Mouse (Mus musculus) stomach, embryonic 14.5 days (tissue): ENCODE data around the gene Cbx8. TPM values are rescaled to one million over a fixed set of nuclear protein-coding genes. Genes with fewer than 3 reads are reported as not detected.

Experiments
- ATAC-seq: fragments of 200-750 bp; cut with Nextera tagmentation; 2 replicates; pipeline ENCODE4 v1.8.0; 2017; ENCODE audit warnings: low read depth, moderate TSS enrichment; ENCODE audit not compliant: insufficient number of reproducible peaks, insufficient read depth, low FRiP score
- H3K27ac ChIP-seq: fragments of 300-500 bp; sonication (generic); 2 replicates; pipeline ENCODE4 v1.5.1; 2014; ENCODE audit warnings: mild to moderate bottlenecking, low read length, moderate library complexity, mixed read lengths
- H3K27me3 ChIP-seq: fragments of 300-500 bp; sonication (generic); 2 replicates; pipeline ENCODE4 v1.6.1; 2014; ENCODE audit warnings: low read length, control low read depth, mixed read lengths; ENCODE audit not compliant: control insufficient read depth, insufficient read depth
- H3K36me3 ChIP-seq: fragments of 300-500 bp; sonication (generic); 2 replicates; pipeline ENCODE4 v1.6.1; 2014; ENCODE audit warnings: mild to moderate bottlenecking, control low read depth, low read length, moderate library complexity, mixed read lengths; ENCODE audit not compliant: control insufficient read depth, insufficient read depth
- H3K4me1 ChIP-seq: fragments of 300-500 bp; sonication (generic); 2 replicates; pipeline ENCODE4 v1.6.1; 2014; ENCODE audit warnings: low read length, control low read depth, mixed read lengths; ENCODE audit not compliant: control insufficient read depth, insufficient read depth
- H3K4me2 ChIP-seq: fragments of 300-500 bp; sonication (generic); replicated peaks from 2 replicates; pipeline ENCODE4 v1.6.1; 2014; ENCODE audit warnings: low read depth, low read length, control low read depth
- H3K4me3 ChIP-seq: fragments of 300-500 bp; sonication (generic); 2 replicates; pipeline ENCODE4 v1.5.1; 2014; ENCODE audit warnings: low read depth, low read length, control low read depth
- H3K9ac ChIP-seq: fragments of 300-500 bp; sonication (generic); replicated peaks from 2 replicates; pipeline ENCODE4 v1.6.1; 2014; ENCODE audit warnings: low read depth, mild to moderate bottlenecking, control low read depth, low read length, moderate library complexity, mixed read lengths
- H3K9me3 ChIP-seq: fragments of 300-500 bp; sonication (generic); 2 replicates; pipeline ENCODE4 v1.6.1; 2016; ENCODE audit warnings: low read depth, low read length, control low read depth; ENCODE audit not compliant: control insufficient read depth
- WGBS: fragments of 180-500 bp; shearing (Covaris S2); extraction: QIAGEN DNeasy Blood & Tissue Kit; methylation state at CpG from one replicate; pipeline ENCODE4 v1.1.7; 2014; 5-methylcytosine and 5-hydroxymethylcytosine counted together
- polyA plus RNA-seq: library from polyadenylated mRNA; unstranded; fragments of >200 nt; fragmentation: Nextera tagmentation; extraction: Ambion mirVana; gene quantifications from 2 replicates; pipeline ENCODE4 v1.2.1, GENCODE M21; 2014

Gene Cbx8
- polyA plus RNA-seq, 1 experiment from 2014 or later: 8.5 TPM

GRCm38 (mm10) chr11:119034635-119035034 lies 6.1 kb downstream of the Cbx8 start:
- Histone ChIP-seq H3K9me3 (no peaks in the 10 kb centered on the region), H3K27me3 (peaks cover 15% of the 10 kb centered on the region), H3K9ac (no peak overlapping the region), H3K4me1 (peaks cover 23% of the 10 kb centered on the region), H3K27ac (no peak overlapping the region), H3K4me3 (0 out of 2 replicates have a peak overlapping the region, but pooled peaks have one; percentile 14), H3K4me2 (peak overlapping the region; percentile 37), H3K36me3 (peaks cover 10% of the 10 kb centered on the region; the same call in 1 of the 2 replicates)
- WGBS: 3% methylated on average over 19 of the region's 19 CpGs
- ATAC-seq: no peak

DNA sequence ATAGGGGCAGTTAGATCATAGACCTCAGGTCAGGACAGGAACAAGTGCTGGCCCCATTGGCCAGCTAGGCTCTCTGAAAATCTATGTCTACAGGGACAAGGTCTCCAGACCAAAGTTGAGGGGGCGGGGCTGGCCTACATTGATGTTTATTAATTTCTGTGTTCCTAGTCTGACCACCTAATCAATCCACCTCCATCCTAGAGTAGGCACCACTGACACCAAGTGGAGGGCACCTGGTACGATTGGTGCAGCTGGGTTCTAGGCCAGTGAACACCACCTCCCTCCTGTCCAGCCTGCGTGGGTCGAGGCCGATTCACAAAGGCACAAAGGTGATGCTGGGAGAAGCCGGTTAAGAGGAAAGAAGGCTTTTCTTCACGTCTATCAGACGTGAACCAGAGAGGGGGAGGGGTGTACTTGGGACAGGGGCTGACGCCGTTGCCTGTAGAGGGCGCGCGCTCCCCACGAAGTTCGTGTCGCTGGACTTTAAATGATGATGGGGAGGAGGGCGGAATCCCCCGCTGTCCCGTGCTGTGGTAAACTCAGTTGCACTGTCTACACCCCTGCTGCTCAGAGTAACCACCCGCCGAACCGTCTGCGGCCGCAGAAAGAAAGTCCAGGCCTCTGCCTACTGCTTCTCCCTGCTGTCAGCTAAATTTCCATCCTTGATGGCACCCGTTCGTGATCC lies 6.8 kb downstream of the Cbx8 start:
- Histone ChIP-seq H3K4me1 (peaks cover 17% of the 10 kb centered on the region; the same call in 1 of the 2 replicates), H3K9ac (no peak overlapping the region)

DNA sequence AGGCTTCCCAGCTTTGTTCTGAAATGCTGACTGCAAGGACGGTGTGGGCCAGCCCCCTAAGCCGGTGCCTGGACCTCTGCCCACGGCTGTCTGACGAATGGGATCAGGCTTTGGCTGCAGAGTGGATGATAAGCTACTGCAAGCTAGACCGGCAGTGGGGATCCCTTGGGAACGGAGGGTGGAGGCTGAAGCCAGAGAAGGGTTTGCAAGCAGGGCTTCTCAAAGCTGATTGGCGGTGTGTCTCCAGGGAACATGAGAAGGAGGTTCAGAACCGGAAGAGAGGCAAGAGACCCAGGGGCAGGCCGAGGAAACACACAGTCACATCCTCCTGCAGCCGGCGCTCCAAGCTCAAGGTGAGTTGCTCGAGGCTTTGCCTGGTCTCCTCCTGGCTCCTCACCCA lies 14.6 kb downstream of the Cbx8 start:
- WGBS: 58% methylated on average over 12 of the region's 12 CpGs
- Histone ChIP-seq H3K36me3 (peaks cover 38% of the 10 kb centered on the region), H3K4me2 (no peak overlapping the region), H3K9me3 (no peaks in the 10 kb centered on the region), H3K27ac (no peak overlapping the region), H3K4me3 (no peak overlapping the region), H3K27me3 (no peaks in the 10 kb centered on the region), H3K9ac (no peak overlapping the region), H3K4me1 (peaks cover 35% of the 10 kb centered on the region)
- ATAC-seq: no peak

More for the DNA sequence above, 6.8 kb downstream of the Cbx8 start:
- peaks cover 15% of the 10 kb centered on the region for H3K27me3 ChIP-seq
- no peak overlapping the region for H3K27ac ChIP-seq
- 2% methylated on average over 26 of the region's 26 CpGs for WGBS
- H3K4me3 ChIP-seq: 0 out of 2 replicates have a peak overlapping the region, but pooled peaks have one; percentile 14
- peak overlapping the region; percentile 37 for H3K4me2 ChIP-seq
- no peaks in the 10 kb centered on the region for H3K9me3 ChIP-seq
- H3K36me3 ChIP-seq: peaks cover 15% of the 10 kb centered on the region
- no peak for ATAC-seq

- no peaks in the 10 kb centered on the region for H3K27me3 ChIP-seq
- WGBS: 7% methylated on average over 7 of the region's 7 CpGs
- peak overlapping the region; percentile 78 for H3K4me2 ChIP-seq
- peak overlapping the region; percentile 92 for H3K4me3 ChIP-seq
- peaks cover 30% of the 10 kb centered on the region for H3K36me3 ChIP-seq
- H3K9ac ChIP-seq: peak overlapping the region; percentile 75; the same call in 1 of the 2 replicates
- H3K27ac ChIP-seq: peak overlapping the region; percentile 89
- ATAC-seq: no peak
- no peaks in the 10 kb centered on the region for H3K9me3 ChIP-seq
- H3K4me1 ChIP-seq: peaks cover 35% of the 10 kb centered on the region
Measured at GRCm38 (mm10) chr11:119024260-119024659, 16.5 kb downstream of the Cbx8 start.

DNA sequence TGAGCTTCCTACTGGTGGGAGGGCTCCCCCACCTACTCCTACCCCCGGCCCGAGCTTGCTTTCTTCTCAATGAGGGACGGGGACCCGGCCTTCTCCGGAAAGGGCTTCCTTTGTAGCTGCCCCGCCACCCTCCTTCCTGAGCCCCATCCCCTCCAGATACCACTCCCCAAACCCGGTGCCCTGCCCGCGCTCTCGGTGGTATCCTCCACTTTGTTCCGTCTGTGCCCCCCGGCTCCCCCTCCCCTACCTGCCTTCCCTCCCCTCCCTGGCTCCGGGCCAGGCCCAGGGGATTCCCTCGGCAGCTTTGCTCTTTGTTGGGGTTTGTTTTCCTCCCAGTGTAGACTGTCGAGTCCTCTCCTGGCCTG lies 17.2 kb downstream of the Cbx8 start:
- Histone ChIP-seq H3K4me2 (peak overlapping the region; percentile 78), H3K9ac (peak overlapping the region; percentile 75), H3K9me3 (no peaks in the 10 kb centered on the region), H3K27ac (peak overlapping the region; percentile 89), H3K4me3 (peak overlapping the region; percentile 92), H3K36me3 (peaks cover 24% of the 10 kb centered on the region), H3K4me1 (peaks cover 35% of the 10 kb centered on the region), H3K27me3 (no peaks in the 10 kb centered on the region)
- 2% methylated on average over 15 of the region's 15 CpGs for WGBS
- ATAC-seq: no peak

GRCm38 (mm10) chr11:119022895-119023615 lies 17.7 kb downstream of the Cbx8 start, which contains the start of gene Cbx2:
Gene Cbx2, plus strand, starts transcription at chr11:119022962.
- H3K4me2 ChIP-seq: peak within 1 kb of the TSS; percentile 78
- under 1% methylated on average over 81 of the region's 99 CpGs for WGBS
- H3K4me3 ChIP-seq: peak within 1 kb of the TSS; percentile 92
- peak; percentile 90 for ATAC-seq
- peaks cover 35% of the 10 kb centered on the region for H3K4me1 ChIP-seq
- H3K27ac ChIP-seq: peak within 1 kb of the TSS; percentile 89
- no peaks in the 10 kb centered on the region for H3K27me3 ChIP-seq
- peak within 1 kb of the TSS; percentile 75 for H3K9ac ChIP-seq
- peaks cover 18% of the 10 kb centered on the region for H3K36me3 ChIP-seq
- no peaks in the 10 kb centered on the region for H3K9me3 ChIP-seq

DNA sequence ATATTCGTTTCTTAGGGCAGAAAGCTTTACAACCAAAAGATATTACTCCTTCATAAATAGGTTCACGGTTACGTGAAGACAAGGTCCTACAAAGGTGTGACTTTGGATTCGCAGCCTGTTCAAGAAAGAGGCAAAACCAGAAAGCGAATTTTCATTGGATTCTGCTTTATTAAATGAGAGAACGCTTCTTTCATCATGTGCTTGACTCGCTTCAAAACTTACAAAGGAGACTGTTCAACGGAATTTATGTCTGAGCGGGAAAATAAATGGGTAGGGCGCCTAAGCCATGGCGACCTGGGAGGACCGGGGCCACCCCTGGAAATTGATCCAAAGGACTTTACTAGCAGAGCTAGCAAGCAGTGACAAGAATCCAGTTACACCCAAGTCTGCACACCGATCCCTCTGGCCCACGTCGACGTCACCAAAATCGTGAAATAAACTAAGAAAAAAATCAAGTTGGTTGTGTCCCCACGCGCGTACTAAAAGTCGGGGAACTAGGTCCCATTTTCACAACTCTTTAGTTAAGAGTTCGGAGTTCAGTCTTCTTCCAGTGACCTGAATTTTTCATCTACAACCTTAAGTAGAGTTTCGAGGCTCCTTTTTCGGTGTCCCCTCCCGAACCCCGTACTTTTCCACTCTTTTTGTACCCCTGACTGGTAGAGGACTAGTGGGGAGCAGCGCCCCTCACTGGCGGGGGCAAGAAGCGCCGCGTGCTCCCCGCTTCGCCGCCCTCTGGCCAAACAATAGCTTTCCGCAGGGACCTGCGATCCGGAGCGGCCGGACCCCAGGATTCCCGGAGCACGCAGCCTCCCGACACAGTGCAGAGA lies 18.5 kb downstream of the Cbx8 start:
- 4% methylated on average over 42 of the region's 42 CpGs for WGBS
- Histone ChIP-seq H3K9me3 (no peaks in the 10 kb centered on the region), H3K4me3 (peak overlapping the region; percentile 92), H3K27ac (peak overlapping the region; percentile 56), H3K9ac (peak overlapping the region; percentile 47), H3K4me1 (peaks cover 35% of the 10 kb centered on the region), H3K36me3 (peaks cover 10% of the 10 kb centered on the region), H3K4me2 (peak overlapping the region; percentile 78), H3K27me3 (no peaks in the 10 kb centered on the region)
- ATAC-seq: no peak

GRCm38 (mm10) chr11:119021180-119021579 lies 19.6 kb downstream of the Cbx8 start:
- Histone ChIP-seq H3K27me3 (no peaks in the 10 kb centered on the region), H3K4me2 (no peak overlapping the region), H3K36me3 (no peaks in the 10 kb centered on the region), H3K27ac (no peak overlapping the region), H3K9ac (no peak overlapping the region), H3K9me3 (no peaks in the 10 kb centered on the region), H3K4me3 (no peak overlapping the region), H3K4me1 (peaks cover 31% of the 10 kb centered on the region)
- ATAC-seq: no peak
- WGBS: 89% methylated on average over 7 of the region's 7 CpGs
